Mouse (Mus musculus) kidney, adult 9 months (tissue): ENCODE results near the gene Tmod3.
"Not testable (repeated sequence)": the region's sequence is repeated elsewhere in the genome, so short reads cannot be mapped to it uniquely, and the experiment has no call there.

Experiments used
- DNase-seq: peaks from one replicate; pipeline ENCODE4 v3.0.0; 2022

Gene Tmod3

GRCm38 (mm10) chr9:75494407-75495005 lies 65.0 kb downstream of the Tmod3 start:
- no peak for DNase-seq

GRCm38 (mm10) chr9:75488255-75488654 lies 71.2 kb downstream of the Tmod3 start:
- DNase-seq: not testable (repeated sequence)

- DNase-seq: no peak
These were observed 74.2 kb downstream of the Tmod3 start for GRCm38 (mm10) chr9:75485231-75485630.

GRCm38 (mm10) chr9:75480536-75481075 lies 78.9 kb downstream of the Tmod3 start:
- DNase-seq: no peak

- no peak for DNase-seq
These were observed 80.2 kb downstream of the Tmod3 start for GRCm38 (mm10) chr9:75479106-75479725.

GRCm38 (mm10) chr9:75477212-75477611 lies 82.2 kb downstream of the Tmod3 start:
- DNase-seq: no peak

GRCm38 (mm10) chr9:75468297-75468696 lies 91.2 kb downstream of the Tmod3 start:
- no peak for DNase-seq

- no peak for DNase-seq
These were observed 91.9 kb downstream of the Tmod3 start for GRCm38 (mm10) chr9:75467581-75467980.

GRCm38 (mm10) chr9:75466641-75467040 lies 92.8 kb downstream of the Tmod3 start:
- DNase-seq: no peak

- DNase-seq: no peak
These were observed 93.6 kb downstream of the Tmod3 start for GRCm38 (mm10) chr9:75465856-75466255.

GRCm38 (mm10) chr9:75463050-75463660 lies 96.3 kb downstream of the Tmod3 start:
- no peak for DNase-seq

GRCm38 (mm10) chr9:75455684-75456083 lies 103.8 kb downstream of the Tmod3 start:
- DNase-seq: no peak

- no peak for DNase-seq
These were observed 105.5 kb downstream of the Tmod3 start for GRCm38 (mm10) chr9:75453994-75454393.

- DNase-seq: no peak
These were observed 111.4 kb downstream of the Tmod3 start for GRCm38 (mm10) chr9:75448021-75448420.
